Mouse (Mus musculus) ES-Bruce4 (cell line): ENCODE data around the gene Dpp9.

Experiments used
- CTCF ChIP-seq: IDR thresholded peaks from one replicate; pipeline ENCODE4 v1.8.1; 2011; ENCODE audit warnings: low read depth, low read length
- EP300 ChIP-seq: IDR thresholded peaks from 2 replicates; pipeline ENCODE4 v1.6.1; 2011; ENCODE audit warnings: low read depth, low read length; ENCODE audit not compliant: insufficient read depth
- POLR2A ChIP-seq: IDR thresholded peaks from one replicate; pipeline ENCODE4 v1.8.1; 2011; ENCODE audit warnings: low read length; ENCODE audit not compliant: insufficient read depth

- TF ChIP-seq CTCF (no peak), POLR2A (no peak), EP300 (no peak)
Observed at GRCm38 (mm10) chr17:56153643-56154042, 65.1 kb downstream of the Dpp9 start.
